Mouse (Mus musculus) liver, adult 2 months (tissue): Measurements from ENCODE around the gene AC161166.1. TPM values are rescaled to one million over a fixed set of nuclear protein-coding genes. Genes with fewer than 3 reads are reported as not detected.

ENCODE experiments used
- DNase-seq: peaks from one replicate; pipeline ENCODE4 v3.0.0-alpha.2; 2011; ENCODE audit warnings: low read depth, low spot score; ENCODE audit errors: extremely low read depth
- H3K27ac ChIP-seq: fragments of 200-500 bp; replicated peaks from 2 replicates; pipeline ENCODE4 v1.5.1; 2012; ENCODE audit warnings: low read depth, mild to moderate bottlenecking, control low read depth, inconsistent platforms, low read length; ENCODE audit not compliant: insufficient read depth
- H3K27me3 ChIP-seq: fragments of 200-500 bp; 2 replicates; pipeline ENCODE4 v1.6.1; 2012; ENCODE audit warnings: mild to moderate bottlenecking, moderate library complexity, low read length, inconsistent platforms; ENCODE audit not compliant: control insufficient read depth, insufficient read depth
- H3K36me3 ChIP-seq: fragments of 200-500 bp; 2 replicates; pipeline ENCODE4 v1.6.1; 2012; ENCODE audit warnings: low read length, inconsistent platforms; ENCODE audit not compliant: control insufficient read depth, insufficient read depth
- H3K4me1 ChIP-seq: fragments of 200-500 bp; 2 replicates; pipeline ENCODE4 v1.6.1; 2011; ENCODE audit warnings: low read length; ENCODE audit not compliant: control insufficient read depth, insufficient read depth
- H3K4me3 ChIP-seq: fragments of 200-500 bp; 2 replicates; pipeline ENCODE4 v1.5.1; 2011; ENCODE audit warnings: low read depth, mild to moderate bottlenecking, control low read depth, low read length, moderate library complexity; ENCODE audit not compliant: insufficient read depth
- H3K79me2 ChIP-seq: fragments of 200-500 bp; 2 replicates; pipeline ENCODE4 v1.6.1; 2012; ENCODE audit warnings: inconsistent platforms, mild to moderate bottlenecking, low read length, moderate library complexity; ENCODE audit not compliant: control insufficient read depth, insufficient read depth
- H3K9ac ChIP-seq: fragments of 200-500 bp; 2 replicates; pipeline ENCODE4 v1.6.1; 2012; ENCODE audit warnings: low read depth, mild to moderate bottlenecking, control low read depth, inconsistent platforms, low read length
- CTCF ChIP-seq: fragments of 200-500 bp; IDR thresholded peaks from 2 replicates; pipeline ENCODE4 v1.5.1; 2011; ENCODE audit warnings: low read depth, low read length, control low read depth
- POLR2A ChIP-seq: fragments of 200-500 bp; IDR thresholded peaks from 2 replicates; pipeline ENCODE4 v1.6.1; 2011; ENCODE audit warnings: low read length, control low read depth; ENCODE audit not compliant: insufficient read depth; ENCODE audit errors: extremely low read depth
- WGBS: fragments of 180-500 bp; shearing (Covaris S2); methylation state at CpG from one replicate; pipeline ENCODE4 v1.1.7; 2018; 5-methylcytosine and 5-hydroxymethylcytosine counted together
- polyA plus RNA-seq: library from polyadenylated mRNA; depleted of rRNA; stranded (reverse); fragments of >200 nt; gene quantifications from 2 replicates; pipeline ENCODE4 v1.2.3, GENCODE M21; 2012
- total RNA-seq: library from RNA; depleted of rRNA; stranded (reverse); fragments of >200 nt; gene quantifications from 2 replicates; pipeline ENCODE4 v1.2.3, GENCODE M21; 2014

The AC161166.1 gene
- total and polyA plus RNA-seq, 2 experiments = not detected

GRCm38 (mm10) chr7:24537591-24537990 is 25.3 kb upstream of the AC161166.1 start:
- TF ChIP-seq POLR2A (no peak), CTCF (no peak)
- DNase-seq = peak; percentile 62
- Histone ChIP-seq H3K79me2 (no peaks in the 10 kb centered on the region; the same call in 1 of the 2 replicates), H3K9ac (no peak overlapping the region), H3K36me3 (no peaks in the 10 kb centered on the region; the same call in 1 of the 2 replicates), H3K27me3 (no peaks in the 10 kb centered on the region), H3K4me3 (no peak overlapping the region), H3K4me1 (peaks cover 5% of the 10 kb centered on the region), H3K27ac (no peak overlapping the region)
- WGBS = 37% methylated on average over 5 of the region's 5 CpGs

DNA sequence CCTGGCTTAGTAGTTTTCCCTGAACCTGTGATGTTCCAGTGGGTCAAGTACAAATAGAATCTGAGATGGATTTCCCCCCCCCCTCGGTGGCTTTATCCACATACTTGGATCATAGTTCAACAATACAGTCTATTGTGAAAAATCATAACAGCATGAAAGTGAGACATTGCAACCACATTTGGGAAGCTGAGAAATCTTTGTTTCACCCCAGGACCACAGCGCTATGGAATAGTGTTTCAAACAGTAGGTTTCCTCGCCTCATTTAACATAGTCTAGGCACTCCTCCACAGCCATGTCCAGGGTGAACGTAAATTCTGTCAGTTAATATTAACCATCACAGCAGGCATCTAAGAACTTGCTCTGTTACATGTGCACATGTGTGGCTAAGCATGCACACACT is 24.8 kb upstream of the AC161166.1 start:
- no peak overlapping the region for H3K9ac ChIP-seq
- peaks cover 5% of the 10 kb centered on the region; the same call in 1 of the 2 replicates for H3K79me2 ChIP-seq
- H3K27ac ChIP-seq = no peak overlapping the region
- WGBS = 59% methylated on average over 4 of the region's 4 CpGs
- H3K4me1 ChIP-seq = peaks cover 5% of the 10 kb centered on the region
- TF ChIP-seq POLR2A = no peak
- H3K4me3 ChIP-seq = no peak overlapping the region
- DNase-seq = no peak
- H3K36me3 ChIP-seq = peaks cover 2% of the 10 kb centered on the region; the same call in 1 of the 2 replicates
- no peaks in the 10 kb centered on the region for H3K27me3 ChIP-seq

GRCm38 (mm10) chr7:24534301-24534700 is 22.0 kb upstream of the AC161166.1 start:
- H3K36me3 ChIP-seq = peaks cover 2% of the 10 kb centered on the region; the same call in 1 of the 2 replicates
- peaks cover 11% of the 10 kb centered on the region for H3K4me1 ChIP-seq
- no peak for TF ChIP-seq CTCF
- TF ChIP-seq POLR2A = no peak
- H3K27me3 ChIP-seq = no peaks in the 10 kb centered on the region
- 92% methylated on average over 19 of the region's 19 CpGs for WGBS
- H3K79me2 ChIP-seq = peaks cover 5% of the 10 kb centered on the region; the same call in 1 of the 2 replicates
- no peak for DNase-seq
- no peak overlapping the region for H3K4me3 ChIP-seq
- H3K27ac ChIP-seq = no peak overlapping the region
- H3K9ac ChIP-seq = no peak overlapping the region

DNA sequence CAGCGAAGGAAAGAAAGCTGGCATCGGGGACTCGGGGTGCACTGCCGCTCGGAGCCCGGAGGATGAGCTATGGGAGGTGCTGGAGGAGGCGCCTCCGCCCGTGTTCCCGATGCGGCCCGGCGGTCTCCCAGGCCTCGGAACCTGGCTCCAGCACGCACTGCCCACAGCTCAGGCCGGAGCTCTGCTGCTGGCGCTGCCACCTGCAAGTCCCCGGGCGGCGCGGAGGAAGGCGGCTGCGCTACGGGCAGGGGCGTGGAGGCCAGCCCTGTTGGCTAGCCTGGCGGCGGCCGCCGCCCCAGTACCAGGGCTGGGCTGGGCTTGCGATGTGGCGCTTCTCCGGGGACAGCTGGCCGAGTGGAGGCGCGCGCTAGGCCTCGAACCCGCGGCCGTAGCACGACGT is 21.6 kb upstream of the AC161166.1 start:
- H3K9ac ChIP-seq = no peak overlapping the region
- 85% methylated on average over 42 of the region's 42 CpGs for WGBS
- no peak for DNase-seq
- TF ChIP-seq POLR2A (no peak), CTCF (no peak)
- H3K27ac ChIP-seq = no peak overlapping the region
- H3K36me3 ChIP-seq = peaks cover 2% of the 10 kb centered on the region; the same call in 1 of the 2 replicates
- no peak overlapping the region for H3K4me3 ChIP-seq
- H3K79me2 ChIP-seq = peaks cover 5% of the 10 kb centered on the region; the same call in 1 of the 2 replicates
- no peaks in the 10 kb centered on the region for H3K27me3 ChIP-seq
- H3K4me1 ChIP-seq = peaks cover 11% of the 10 kb centered on the region

- no peak overlapping the region for H3K4me3 ChIP-seq
- WGBS = 96% methylated on average over 28 of the region's 28 CpGs
- peaks cover 2% of the 10 kb centered on the region; the same call in 1 of the 2 replicates for H3K36me3 ChIP-seq
- no peak for DNase-seq
- peaks cover 5% of the 10 kb centered on the region; the same call in 1 of the 2 replicates for H3K79me2 ChIP-seq
- TF ChIP-seq CTCF = no peak
- TF ChIP-seq POLR2A = no peak
- H3K27ac ChIP-seq = no peak overlapping the region
- no peaks in the 10 kb centered on the region for H3K27me3 ChIP-seq
- no peak overlapping the region for H3K9ac ChIP-seq
- peaks cover 11% of the 10 kb centered on the region for H3K4me1 ChIP-seq
These were observed 20.8 kb upstream of the AC161166.1 start for GRCm38 (mm10) chr7:24533031-24533571.
